Mouse (Mus musculus): ENCODE measurements at regions not wholly inside any gene's neighbourhood (a gene's known extent, or its start where the extent isn't known, plus 50 kb on each side); places are given as distances from the start of the nearest gene placed in this dataset.

DNA sequence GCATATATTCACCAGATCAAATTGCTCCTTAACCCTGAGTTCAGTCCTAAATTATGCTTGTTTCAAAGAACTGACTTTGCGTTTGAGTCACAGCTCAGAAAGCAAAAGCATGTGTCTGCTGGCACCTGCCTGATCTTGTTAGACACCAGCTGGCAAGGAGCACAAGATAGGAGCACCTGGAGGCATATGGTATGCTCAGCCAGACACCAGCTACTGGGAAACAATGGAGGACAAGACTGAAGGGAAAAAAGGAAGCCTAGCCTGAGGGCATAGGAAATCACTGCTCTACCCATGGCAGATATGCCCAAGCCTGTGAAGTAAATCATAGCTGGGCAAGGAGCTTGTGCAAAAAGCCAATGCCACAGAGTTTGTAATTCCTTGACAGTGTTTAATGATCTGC, 66.4 kb upstream of the Itgb1 start:
- WGBS: 90% methylated on average over 1 of the region's 1 CpGs
- intact Hi-C loops (cut with DNase I): no loop called here
- Histone ChIP-seq H3K27ac (no peak overlapping the region), H3K4me1 (ENCODE audit: control insufficient read depth, insufficient read depth, low read length) (no peaks in the 10 kb centered on the region), H3K4me3 (no peak overlapping the region), H3K9ac (ENCODE audit: low read depth, low read length) (no peak overlapping the region), H3K36me3 (ENCODE audit: control insufficient read depth, insufficient read depth, low read length) (no peaks in the 10 kb centered on the region), H3K79me2 (replicated peaks; ENCODE audit: control insufficient read depth, insufficient read depth, low read length) (no peaks in the 10 kb centered on the region), H3K27me3 (ENCODE audit: control insufficient read depth, insufficient read depth, low read length) (no peaks in the 10 kb centered on the region)
- no peak for DNase-seq
- TF ChIP-seq EP300 (IDR thresholded peaks at IDR 0.05; ENCODE audit: insufficient read depth, low read depth, low read length) (no peak), CTCF (IDR thresholded peaks at IDR 0.05) (no peak), POLR2A (IDR thresholded peaks at IDR 0.05; ENCODE audit: insufficient read depth, low read depth, low read length) (no peak)
